Mouse (Mus musculus): ENCODE measurements around the gene Cdk17.

Cdk17 gene

DNA sequence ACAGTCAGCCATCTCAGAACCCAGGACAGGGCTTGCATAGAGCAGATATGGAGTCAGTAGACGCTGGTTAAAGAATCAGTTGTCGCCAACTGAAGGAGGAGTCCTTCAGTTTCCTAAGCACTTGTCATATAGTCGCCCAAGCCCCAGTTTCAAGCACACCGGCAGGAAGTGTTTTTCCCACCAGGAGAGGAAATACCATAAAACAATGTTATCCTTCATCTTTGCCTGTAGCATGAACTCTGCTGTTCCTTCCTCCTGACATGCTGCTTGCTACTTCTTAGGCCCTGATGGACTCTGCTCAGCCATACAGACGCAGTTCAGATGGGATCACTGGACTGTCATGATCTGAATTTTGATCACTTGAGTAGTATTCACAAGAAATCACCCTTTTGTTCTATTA lies 124.8 kb downstream of the Cdk17 start:
- DNase-seq (ENCODE audit: low read depth, low spot score), result no peak

DNA sequence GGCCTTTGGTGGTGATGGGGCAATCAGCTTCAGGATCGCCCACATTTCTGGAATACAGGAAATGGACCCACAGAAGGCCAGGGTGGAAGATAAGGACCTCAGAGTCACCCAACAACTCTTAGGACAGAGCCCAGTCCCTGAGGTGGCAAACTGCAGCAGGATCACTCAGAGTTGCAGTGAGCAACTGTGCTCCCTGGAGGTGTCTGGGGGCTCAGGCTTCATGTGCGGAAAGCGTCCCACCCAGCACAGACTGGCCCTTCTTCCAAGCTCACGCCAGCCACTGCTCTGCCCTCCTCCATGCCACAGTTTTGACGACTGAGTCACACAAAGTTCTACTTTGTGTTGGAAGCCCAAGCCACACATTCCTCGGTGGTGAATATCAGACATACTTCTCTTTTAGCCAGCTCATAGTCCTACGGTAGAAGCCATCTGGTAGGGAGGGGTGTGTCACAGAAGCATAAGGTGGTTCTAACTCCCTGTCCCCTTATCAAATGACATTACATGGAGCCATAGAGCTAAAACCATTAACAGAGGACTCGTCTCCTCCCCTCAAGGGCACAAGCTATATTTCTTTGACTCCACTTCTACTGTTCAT lies 127.0 kb downstream of the Cdk17 start:
- peak; percentile 91 for DNase-seq (ENCODE audit: low read depth, low spot score)

DNA sequence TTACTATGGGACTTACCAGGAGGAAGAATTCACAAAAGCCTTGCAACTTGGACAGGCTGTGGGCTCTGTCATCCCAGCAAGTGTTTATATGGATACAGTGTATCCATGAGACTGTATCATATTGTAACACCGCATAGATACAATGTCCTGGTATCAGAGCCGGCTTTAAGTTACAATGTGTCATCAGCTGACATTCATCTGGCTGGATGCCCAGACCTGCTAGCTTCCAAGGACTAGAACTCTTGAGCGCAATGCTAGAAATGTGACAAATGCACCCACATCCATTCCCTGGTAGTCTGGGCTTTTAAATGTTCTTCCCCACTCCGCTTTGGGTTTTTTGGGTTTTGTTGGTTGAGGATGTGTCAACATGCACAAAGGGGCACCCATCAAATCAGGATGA lies 127.7 kb downstream of the Cdk17 start:
- DNase-seq (ENCODE audit: low read depth, low spot score), result peak; percentile 94

DNA sequence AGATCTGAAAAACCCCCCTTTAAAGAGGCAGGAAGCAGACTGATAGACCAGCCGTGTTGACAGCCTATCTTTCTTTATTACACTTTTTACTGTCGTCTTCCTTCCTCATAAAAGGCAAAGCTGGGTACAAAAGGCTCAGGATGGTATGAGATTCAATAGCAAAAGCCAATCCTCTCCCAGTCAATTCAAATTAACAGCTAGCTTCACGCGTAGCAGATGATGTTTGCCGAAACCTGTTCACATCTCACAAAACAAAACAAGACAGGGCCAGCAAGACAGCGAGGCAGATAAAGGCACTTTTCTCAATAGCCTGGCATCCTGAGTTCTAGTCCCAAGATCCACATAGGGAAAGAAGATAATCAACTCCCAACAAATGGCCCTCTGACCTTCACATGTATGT lies 128.7 kb downstream of the Cdk17 start:
- DNase-seq (ENCODE audit: low read depth, low spot score), result no peak

DNA sequence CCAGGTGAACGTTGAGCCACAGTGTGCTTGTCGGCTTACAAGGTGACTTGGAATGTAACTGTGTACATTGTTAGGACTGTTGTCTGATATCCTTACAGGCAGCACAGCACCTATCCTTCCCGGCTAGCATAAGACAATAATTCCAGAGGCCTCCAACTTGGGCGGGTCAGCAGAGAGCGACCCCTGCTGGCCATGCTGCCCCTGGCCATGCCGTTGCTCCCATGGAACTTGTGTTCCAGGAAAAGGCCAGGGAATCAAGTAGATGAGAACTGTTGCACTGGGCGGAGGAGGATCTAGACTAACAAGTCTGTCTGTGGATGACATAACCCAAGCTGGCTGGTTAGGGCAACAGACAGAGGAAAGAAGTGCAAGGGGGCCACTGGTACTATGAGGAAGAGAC lies 130.7 kb downstream of the Cdk17 start:
- peak; percentile 64 for DNase-seq (ENCODE audit: low read depth, low spot score)

GRCm38 (mm10) chr10:93291843-93292242 lies 131.2 kb downstream of the Cdk17 start:
- DNase-seq (ENCODE audit: low read depth, low spot score), result peak; percentile 89

DNA sequence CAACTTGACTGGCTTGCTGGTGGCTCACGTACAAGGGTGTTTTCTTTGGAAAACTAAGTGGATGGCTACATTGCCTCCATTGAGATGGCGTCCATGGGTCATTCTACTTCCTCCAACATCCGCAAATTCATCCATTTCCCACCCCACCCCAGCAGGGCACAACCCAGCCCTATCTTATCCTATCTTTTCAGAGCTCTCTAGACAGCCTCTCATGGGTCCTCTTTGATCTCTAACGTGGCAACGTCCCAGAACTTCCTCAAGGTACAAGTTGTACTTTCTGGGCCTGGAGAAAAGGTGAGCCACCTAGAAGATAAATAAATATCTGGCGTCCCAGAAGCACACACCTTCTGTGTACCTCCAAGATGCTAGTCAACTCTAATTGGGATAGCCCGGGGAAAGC lies 132.9 kb downstream of the Cdk17 start:
- no peak for DNase-seq (ENCODE audit: low read depth, low spot score)

DNA sequence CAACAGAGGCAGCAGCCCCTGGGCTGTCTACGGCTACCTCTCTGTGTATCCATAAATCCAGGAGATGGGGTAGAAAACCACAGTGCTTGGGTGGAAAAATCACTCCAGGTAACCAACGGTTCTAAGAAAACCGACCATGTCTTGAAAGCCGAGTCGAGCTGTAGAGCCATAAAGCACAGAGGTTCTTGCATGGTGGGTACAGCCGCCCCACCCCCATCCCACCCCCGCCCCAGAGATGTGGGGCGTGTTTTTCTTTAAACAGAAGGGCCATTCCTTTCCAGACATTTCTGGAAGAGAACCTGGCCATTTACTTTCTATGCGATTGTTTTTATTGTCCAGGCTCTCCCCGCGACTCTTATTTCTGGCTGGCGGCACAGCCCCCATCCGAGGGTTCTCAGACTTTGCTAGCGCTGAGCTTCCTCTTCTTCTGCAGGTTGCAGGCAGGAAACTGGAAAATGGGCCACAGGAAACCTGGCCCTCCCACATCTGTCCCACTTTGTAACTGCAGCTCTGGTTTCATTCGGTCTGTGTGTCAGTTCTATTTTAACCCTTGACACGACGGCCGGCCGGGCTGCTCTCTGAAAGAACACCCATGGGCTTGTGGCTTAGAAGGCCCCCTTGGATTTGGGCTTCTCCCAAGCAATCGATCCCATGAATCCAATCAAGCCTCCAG lies 134.0 kb downstream of the Cdk17 start:
- no peak for DNase-seq (ENCODE audit: low read depth, low spot score)

- DNase-seq (ENCODE audit: low read depth, low spot score), result no peak
Measured at GRCm38 (mm10) chr10:93297774-93298173, 137.1 kb downstream of the Cdk17 start.

- DNase-seq (ENCODE audit: low read depth, low spot score), result no peak
Measured at GRCm38 (mm10) chr10:93298208-93298607, 137.5 kb downstream of the Cdk17 start.

DNA sequence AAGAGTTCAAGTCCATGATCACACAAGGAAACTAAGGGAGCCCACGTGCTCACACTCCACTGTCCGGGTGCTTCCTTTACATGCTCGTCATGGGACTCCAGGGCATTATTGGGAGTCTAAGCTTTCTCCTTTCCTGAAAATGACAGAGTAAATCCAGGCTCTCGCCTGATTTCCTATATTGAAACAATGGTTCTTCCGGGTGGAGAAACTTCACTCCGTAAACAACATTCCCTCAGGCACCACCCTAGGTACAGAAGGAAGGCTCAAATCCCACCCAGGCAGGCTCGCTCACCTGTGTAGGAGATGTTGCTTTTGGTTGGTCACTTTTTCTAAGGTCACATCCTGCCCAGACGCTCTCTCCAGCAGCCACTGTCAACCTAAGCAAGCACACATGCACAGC lies 141.2 kb downstream of the Cdk17 start:
- no peak for DNase-seq (ENCODE audit: low read depth, low spot score)

- DNase-seq (ENCODE audit: low read depth, low spot score), result no peak
Measured at GRCm38 (mm10) chr10:93303231-93303630, 142.6 kb downstream of the Cdk17 start.

DNA sequence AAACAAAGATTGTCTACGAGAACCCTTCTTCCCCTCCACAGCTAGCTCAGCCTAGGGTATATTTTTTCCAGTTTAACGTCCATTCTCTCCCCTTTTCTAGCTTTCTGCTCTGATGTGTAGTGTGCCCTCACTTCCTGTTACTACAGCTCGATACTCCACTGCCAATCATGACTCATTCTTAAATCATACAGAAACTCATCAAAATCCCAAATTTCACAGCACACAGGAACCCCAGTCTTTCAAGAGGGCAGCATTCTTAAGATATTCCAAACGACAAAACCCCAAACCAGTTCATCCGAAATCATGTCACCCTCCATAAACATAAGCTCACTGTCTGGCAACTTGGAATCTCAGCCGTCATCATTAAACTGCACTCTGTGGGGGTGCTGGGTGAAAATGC lies 145.3 kb downstream of the Cdk17 start:
- peak; percentile 77 for DNase-seq (ENCODE audit: low read depth, low spot score)

DNA sequence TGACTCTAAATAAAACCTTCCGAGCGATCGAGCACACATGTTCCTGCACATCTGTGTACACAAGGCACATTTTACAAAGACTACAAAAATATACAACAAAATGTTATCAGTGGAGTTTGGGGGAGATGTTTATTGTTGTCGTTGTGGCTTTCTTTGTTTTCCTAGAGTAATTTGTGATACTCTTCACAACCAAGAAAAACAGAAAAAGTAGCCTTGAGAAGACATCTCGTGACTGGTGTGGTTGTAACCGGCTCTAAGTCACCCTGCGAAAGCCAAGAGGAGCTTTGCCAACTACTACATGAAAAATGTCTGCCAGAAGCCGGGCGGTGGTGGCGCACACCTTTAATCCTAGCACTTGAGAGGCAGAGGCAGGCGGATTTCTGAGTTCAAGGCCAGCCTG lies 145.7 kb downstream of the Cdk17 start:
- DNase-seq (ENCODE audit: low read depth, low spot score), result peak; percentile 49

DNA sequence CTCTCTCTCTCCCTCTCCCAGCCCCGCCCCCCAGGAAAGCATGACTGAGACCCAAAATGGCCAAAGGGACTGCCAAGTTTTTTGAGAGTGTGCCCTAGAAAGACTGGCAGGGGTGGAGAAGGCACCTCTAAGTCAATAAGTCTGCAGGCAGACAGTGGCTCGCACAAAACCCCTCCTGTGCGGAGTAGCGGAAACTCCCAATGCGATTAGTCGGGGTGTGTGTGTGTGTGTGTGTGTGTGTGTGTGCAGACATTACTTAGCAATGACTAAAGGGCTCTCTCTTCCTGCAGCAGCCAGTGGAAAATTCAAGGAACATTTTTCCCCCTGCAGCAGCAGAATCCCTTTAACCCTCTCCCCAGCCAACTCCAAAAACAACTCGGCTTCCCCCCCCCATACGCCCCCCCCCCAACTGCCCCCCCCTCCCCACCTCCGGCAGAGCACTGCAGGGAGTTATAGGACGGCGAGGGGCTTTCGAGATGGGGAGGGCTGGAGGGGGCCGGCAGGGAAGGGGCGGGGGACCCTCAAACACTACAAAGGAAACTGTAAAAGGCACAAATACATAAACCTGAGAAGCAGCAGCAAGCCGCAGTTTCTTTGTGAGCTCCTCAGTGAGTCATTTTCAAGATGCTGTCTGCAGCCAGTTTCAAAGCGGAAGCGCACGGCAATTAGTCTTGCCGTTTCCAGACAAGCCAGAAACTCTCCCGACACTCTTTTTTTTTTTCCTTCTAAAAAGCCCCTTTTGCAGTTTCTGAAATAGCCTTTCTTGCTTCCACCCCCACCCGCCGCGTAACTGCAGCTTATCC lies 148.7 kb downstream of the Cdk17 start:
- peak; percentile 80 for DNase-seq (ENCODE audit: low read depth, low spot score)

DNA sequence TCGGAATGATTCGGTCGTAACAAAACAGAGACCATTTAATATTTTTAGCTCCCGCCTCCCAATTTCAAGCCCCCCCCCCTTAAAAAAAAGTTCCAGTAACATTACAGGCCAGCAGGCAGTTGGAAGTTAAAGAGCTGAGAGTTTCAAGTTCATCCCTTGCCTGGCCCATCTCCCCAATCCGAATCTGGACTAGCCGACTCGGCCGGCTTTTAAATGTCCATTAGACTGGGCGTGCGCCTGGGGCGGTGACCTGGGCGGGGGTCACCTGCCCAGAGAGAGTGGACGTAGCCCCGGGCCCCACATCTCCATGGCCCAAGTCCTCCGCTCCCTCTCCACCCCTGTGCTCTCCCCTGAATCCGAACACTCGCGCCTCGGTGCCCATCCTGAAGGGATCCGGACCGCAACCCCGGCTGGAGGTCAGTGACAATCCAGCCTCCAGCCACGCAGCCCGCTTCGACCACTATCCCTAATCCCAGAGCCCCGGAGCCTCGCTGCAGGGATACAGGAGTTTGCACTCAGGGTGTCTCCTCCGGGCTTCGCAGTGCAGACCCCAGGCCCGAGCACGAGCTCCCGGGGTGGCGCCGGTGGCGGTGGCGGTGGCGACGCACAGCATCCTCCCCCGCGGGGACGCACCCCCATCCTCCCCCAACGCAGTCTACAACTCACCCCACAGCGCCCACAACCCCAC lies 149.4 kb downstream of the Cdk17 start:
- DNase-seq (ENCODE audit: low read depth, low spot score), result peak; percentile 42

GRCm38 (mm10) chr10:93310721-93311411 lies 150.2 kb downstream of the Cdk17 start, which contains the start of gene Elk3:
Gene Elk3 (minus strand): TSS chr10:93311135.
- peak; percentile 70 for DNase-seq (ENCODE audit: low read depth, low spot score)

DNA sequence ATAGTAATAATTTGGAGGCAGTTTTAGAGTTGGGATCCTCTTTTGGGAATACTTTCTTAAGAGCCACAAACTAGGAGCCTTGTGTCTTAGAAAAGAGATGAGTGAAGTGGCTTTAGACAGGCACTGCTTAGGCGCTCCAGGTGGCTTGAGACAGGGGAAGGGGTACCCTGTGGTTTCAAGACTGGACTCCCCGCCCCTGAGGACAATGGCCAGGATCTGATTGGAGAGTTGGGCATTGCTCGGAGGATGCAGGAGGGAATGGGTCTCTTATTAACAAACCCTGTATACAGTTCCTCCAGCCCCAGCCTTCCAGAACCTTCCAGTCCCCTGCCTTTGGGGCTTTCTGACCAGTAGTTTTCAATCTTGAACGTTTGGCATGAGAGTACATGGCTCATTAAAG lies 150.9 kb downstream of the Cdk17 start:
- DNase-seq (ENCODE audit: low read depth, low spot score), result no peak

All from 3T3-L1 (cell line).